Mouse (Mus musculus) lung, adult 2 months (tissue): ENCODE measurements around the gene Bpnt1.

Experiments
- CTCF ChIP-seq: fragments of 200-500 bp; IDR thresholded peaks from 2 replicates; pipeline ENCODE4 v1.5.1; 2011; ENCODE audit warnings: mild to moderate bottlenecking, low read length, control low read depth; ENCODE audit not compliant: insufficient read depth
- POLR2A ChIP-seq: fragments of 200-500 bp; IDR thresholded peaks from 2 replicates; pipeline ENCODE4 v1.6.1; 2011; ENCODE audit warnings: low read depth, mild to moderate bottlenecking, control low read depth, low read length, borderline replicate concordance; ENCODE audit errors: extremely low read depth

GRCm38 (mm10) chr1:185285171-185285570 lies 46.8 kb upstream of the Bpnt1 start:
- TF ChIP-seq CTCF (no peak), POLR2A (no peak)
